Mouse (Mus musculus) brain, embryonic 14.5 days (tissue): ENCODE measurements around the gene Megf11.

ENCODE experiments used
- CTCF ChIP-seq: fragments of 200-500 bp; IDR thresholded peaks from 2 replicates; pipeline ENCODE4 v1.5.1; 2012; ENCODE audit warnings: inconsistent platforms, mild to moderate bottlenecking, moderate library complexity, borderline replicate concordance; ENCODE audit not compliant: insufficient read depth, insufficient read length; ENCODE audit errors: extremely low read depth
- POLR2A ChIP-seq: fragments of 200-500 bp; IDR thresholded peaks from 2 replicates; pipeline ENCODE4 v1.6.1; 2012; ENCODE audit warnings: mild to moderate bottlenecking, inconsistent platforms, borderline replicate concordance; ENCODE audit not compliant: poor library complexity, insufficient read depth, insufficient read length, severe bottlenecking; ENCODE audit errors: extremely low read depth

DNA sequence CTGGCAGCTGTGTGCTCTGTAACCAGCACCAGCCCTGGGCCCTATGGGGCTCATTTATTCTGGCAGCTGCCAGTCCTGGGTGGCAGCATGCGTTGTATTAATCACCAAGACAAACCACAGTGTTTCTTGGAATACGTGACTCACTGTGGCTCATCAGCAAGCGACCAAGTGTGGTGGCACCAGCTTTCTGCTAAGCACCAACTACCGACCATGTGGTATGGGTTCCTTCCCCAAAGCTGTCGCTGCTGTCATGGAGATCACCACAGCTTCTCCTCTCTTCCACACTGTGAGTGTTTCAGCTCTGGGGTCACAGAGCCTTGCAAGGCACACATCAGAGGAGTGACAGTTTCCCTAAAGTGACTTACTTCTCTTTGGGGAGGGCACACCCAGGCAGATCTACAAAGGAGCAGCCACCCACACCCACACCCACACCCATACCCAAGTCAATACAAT is 178.9 kb downstream of the Megf11 start:
- no peak for TF ChIP-seq POLR2A
- no peak for TF ChIP-seq CTCF
